Mouse (Mus musculus): ENCODE results near the gene Chst5. TPM values are rescaled to one million over a fixed set of nuclear protein-coding genes. Genes with fewer than 3 reads are reported as not detected.

The Chst5 gene
- polyA plus RNA-seq, 1 experiment, result 0.25 TPM

GRCm38 (mm10) chr8:111929648-111930344 is 19.5 kb upstream of the Chst5 start:
- no peak for DNase-seq (ENCODE audit: low spot score)

GRCm38 (mm10) chr8:111924976-111925375 is 14.7 kb upstream of the Chst5 start:
- DNase-seq (ENCODE audit: low spot score), result no peak

GRCm38 (mm10) chr8:111923383-111923804 is 13.1 kb upstream of the Chst5 start:
- DNase-seq (ENCODE audit: low spot score), result no peak

- DNase-seq (ENCODE audit: low spot score), result no peak
These were observed 10.7 kb upstream of the Chst5 start for GRCm38 (mm10) chr8:111920971-111921370.

GRCm38 (mm10) chr8:111919663-111920062 is 9.4 kb upstream of the Chst5 start:
- DNase-seq (ENCODE audit: low spot score), result no peak

GRCm38 (mm10) chr8:111912860-111913432 is 2.7 kb upstream of the Chst5 start:
- no peak for DNase-seq (ENCODE audit: low spot score)

- no peak for DNase-seq (ENCODE audit: low spot score)
These were observed 1.3 kb upstream of the Chst5 start for GRCm38 (mm10) chr8:111911572-111911971.

- no peak for DNase-seq (ENCODE audit: low spot score)
These were observed 4.6 kb downstream of the Chst5 start for GRCm38 (mm10) chr8:111905500-111906121.

- DNase-seq (ENCODE audit: low spot score), result no peak
These were observed 8.2 kb downstream of the Chst5 start for GRCm38 (mm10) chr8:111902080-111902479.

GRCm38 (mm10) chr8:111898586-111898985 is 11.7 kb downstream of the Chst5 start:
- DNase-seq (ENCODE audit: low spot score), result no peak

- no peak for DNase-seq (ENCODE audit: low spot score)
These were observed 15.3 kb downstream of the Chst5 start for GRCm38 (mm10) chr8:111894955-111895354.

- no peak for DNase-seq (ENCODE audit: low spot score)
These were observed 17.6 kb downstream of the Chst5 start for GRCm38 (mm10) chr8:111892615-111893014.

- DNase-seq (ENCODE audit: low spot score), result no peak
These were observed 18.3 kb downstream of the Chst5 start for GRCm38 (mm10) chr8:111891983-111892382.

GRCm38 (mm10) chr8:111890911-111891303 is 19.3 kb downstream of the Chst5 start:
- no peak for DNase-seq (ENCODE audit: low spot score)

GRCm38 (mm10) chr8:111889931-111890910 is 20.0 kb downstream of the Chst5 start:
- DNase-seq (ENCODE audit: low spot score), result no peak

GRCm38 (mm10) chr8:111888091-111888650 is 22.1 kb downstream of the Chst5 start:
- no peak for DNase-seq (ENCODE audit: low spot score)

- DNase-seq (ENCODE audit: low spot score), result no peak
These were observed 22.8 kb downstream of the Chst5 start for GRCm38 (mm10) chr8:111887479-111887878.

GRCm38 (mm10) chr8:111883615-111884014 is 26.6 kb downstream of the Chst5 start:
- DNase-seq (ENCODE audit: low spot score), result no peak

GRCm38 (mm10) chr8:111881591-111881990 is 28.7 kb downstream of the Chst5 start:
- DNase-seq (ENCODE audit: low spot score), result no peak

- no peak for DNase-seq (ENCODE audit: low spot score)
These were observed 32.5 kb downstream of the Chst5 start for GRCm38 (mm10) chr8:111877711-111878110.

GRCm38 (mm10) chr8:111876355-111876948 is 33.8 kb downstream of the Chst5 start, which contains the start of gene Tmem170:
TSS of gene Tmem170 (minus strand) at chr8:111876750.
- DNase-seq (ENCODE audit: low spot score), result peak; percentile 97
